Mouse (Mus musculus): ENCODE results near the gene Taf4. TPM values are rescaled to one million over a fixed set of nuclear protein-coding genes. Genes with fewer than 3 reads are reported as not detected.

The Taf4 gene
- polyA plus RNA-seq, 1 experiment = 6.9 TPM

GRCm38 (mm10) chr2:179867669-179868068 is 108.8 kb downstream of the Taf4 start:
- Histone ChIP-seq H3K79me2 (ENCODE audit: control insufficient read depth, insufficient read depth) (no peaks in the 10 kb centered on the region), H3K36me3 (ENCODE audit: control insufficient read depth, insufficient read depth) (no peaks in the 10 kb centered on the region), H3ac (ENCODE audit: control insufficient read depth, insufficient read length, low read depth) (no peak overlapping the region), H3K4me3 (ENCODE audit: insufficient read depth, poor library complexity, severe bottlenecking) (no peak overlapping the region), H3K27me3 (ENCODE audit: control insufficient read depth, insufficient read depth, insufficient read length) (peaks cover 6% of the 10 kb centered on the region), H3K79me3 (ENCODE audit: low read depth) (no peaks in the 10 kb centered on the region)
- no peak for TF ChIP-seq MYOD1 (IDR thresholded peaks at IDR 0.05; ENCODE audit: control insufficient read depth, insufficient read length, low read depth)
- no peak for TF ChIP-seq USF1 (IDR thresholded peaks at IDR 0.05; ENCODE audit: low read depth)
- TF ChIP-seq FOSL1 (IDR thresholded peaks at IDR 0.05; ENCODE audit: insufficient read depth, low read length, poor library complexity, severe bottlenecking) = no peak
- no peak for TF ChIP-seq MAX (IDR thresholded peaks at IDR 0.05)
- no peak for TF ChIP-seq CTCF (IDR thresholded peaks at IDR 0.05; ENCODE audit: control insufficient read depth, insufficient read depth, insufficient read length)
- TF ChIP-seq MYOG (IDR thresholded peaks at IDR 0.05; ENCODE audit: control insufficient read depth, extremely low read depth, insufficient read length) = no peak
- no peak for TF ChIP-seq CEBPB (IDR thresholded peaks at IDR 0.05; ENCODE audit: low read depth)

GRCm38 (mm10) chr2:179865097-179865496 is 111.3 kb downstream of the Taf4 start:
- Histone ChIP-seq H3K79me2 (ENCODE audit: control insufficient read depth, insufficient read depth) (no peaks in the 10 kb centered on the region), H3K36me3 (ENCODE audit: control insufficient read depth, insufficient read depth) (no peaks in the 10 kb centered on the region), H3ac (ENCODE audit: control insufficient read depth, insufficient read length, low read depth) (no peak overlapping the region), H3K4me3 (ENCODE audit: insufficient read depth, poor library complexity, severe bottlenecking) (no peak overlapping the region), H3K27me3 (ENCODE audit: control insufficient read depth, insufficient read depth, insufficient read length) (peaks cover 6% of the 10 kb centered on the region), H3K79me3 (ENCODE audit: low read depth) (no peaks in the 10 kb centered on the region)
- TF ChIP-seq MAX (IDR thresholded peaks at IDR 0.05) = no peak
- no peak for TF ChIP-seq FOSL1 (IDR thresholded peaks at IDR 0.05; ENCODE audit: insufficient read depth, low read length, poor library complexity, severe bottlenecking)
- no peak for TF ChIP-seq MYOG (IDR thresholded peaks at IDR 0.05; ENCODE audit: control insufficient read depth, extremely low read depth, insufficient read length)
- TF ChIP-seq MYOD1 (IDR thresholded peaks at IDR 0.05; ENCODE audit: control insufficient read depth, insufficient read length, low read depth) = no peak
- no peak for TF ChIP-seq CEBPB (IDR thresholded peaks at IDR 0.05; ENCODE audit: low read depth)
- no peak for TF ChIP-seq CTCF (IDR thresholded peaks at IDR 0.05; ENCODE audit: control insufficient read depth, insufficient read depth, insufficient read length)
- TF ChIP-seq USF1 (IDR thresholded peaks at IDR 0.05; ENCODE audit: low read depth) = no peak

- Histone ChIP-seq H3K4me3 (ENCODE audit: insufficient read depth, poor library complexity, severe bottlenecking) (no peak overlapping the region), H3K79me3 (ENCODE audit: low read depth) (no peaks in the 10 kb centered on the region), H3K79me2 (ENCODE audit: control insufficient read depth, insufficient read depth) (no peaks in the 10 kb centered on the region), H3K36me3 (ENCODE audit: control insufficient read depth, insufficient read depth) (no peaks in the 10 kb centered on the region), H3ac (ENCODE audit: control insufficient read depth, insufficient read length, low read depth) (no peak overlapping the region), H3K27me3 (ENCODE audit: control insufficient read depth, insufficient read depth, insufficient read length) (peaks cover under 1% of the 10 kb centered on the region)
- TF ChIP-seq CEBPB (IDR thresholded peaks at IDR 0.05; ENCODE audit: low read depth) = no peak
Measured at GRCm38 (mm10) chr2:179863266-179863665, 113.2 kb downstream of the Taf4 start.

GRCm38 (mm10) chr2:179862676-179863075 is 113.8 kb downstream of the Taf4 start:
- Histone ChIP-seq H3K4me3 (ENCODE audit: insufficient read depth, poor library complexity, severe bottlenecking) (no peak overlapping the region), H3ac (ENCODE audit: control insufficient read depth, insufficient read length, low read depth) (no peak overlapping the region), H3K79me3 (ENCODE audit: low read depth) (no peaks in the 10 kb centered on the region), H3K27me3 (ENCODE audit: control insufficient read depth, insufficient read depth, insufficient read length) (no peaks in the 10 kb centered on the region), H3K36me3 (ENCODE audit: control insufficient read depth, insufficient read depth) (no peaks in the 10 kb centered on the region), H3K79me2 (ENCODE audit: control insufficient read depth, insufficient read depth) (no peaks in the 10 kb centered on the region)
- TF ChIP-seq MYOD1 (IDR thresholded peaks at IDR 0.05; ENCODE audit: control insufficient read depth, insufficient read length, low read depth) (no peak), CTCF (IDR thresholded peaks at IDR 0.05; ENCODE audit: control insufficient read depth, insufficient read depth, insufficient read length) (no peak), MYOG (IDR thresholded peaks at IDR 0.05; ENCODE audit: control insufficient read depth, extremely low read depth, insufficient read length) (no peak), CEBPB (IDR thresholded peaks at IDR 0.05; ENCODE audit: low read depth) (no peak), FOSL1 (IDR thresholded peaks at IDR 0.05; ENCODE audit: insufficient read depth, low read length, poor library complexity, severe bottlenecking) (no peak), USF1 (IDR thresholded peaks at IDR 0.05; ENCODE audit: low read depth) (no peak), MAX (IDR thresholded peaks at IDR 0.05) (no peak)

Other genes starting within 250 kb of the Taf4 start
- gene Lsm14b, start 48.3 kb upstream of the Taf4 start, polyA plus RNA-seq (2012; fragmentation: generic; extraction: Trizol) = 35.2 TPM
- gene Psma7, start 65.8 kb upstream of the Taf4 start, polyA plus RNA-seq (2012; fragmentation: generic; extraction: Trizol) = 559 TPM
- 0.96 TPM for gene Ss18l1, start 65.9 kb upstream of the Taf4 start, polyA plus RNA-seq (2012; fragmentation: generic; extraction: Trizol)
- gene Mtg2, start 93.9 kb upstream of the Taf4 start, polyA plus RNA-seq (2012; fragmentation: generic; extraction: Trizol) = 18.0 TPM
- not detected for gene Hrh3, start 127.8 kb upstream of the Taf4 start, polyA plus RNA-seq (2012; fragmentation: generic; extraction: Trizol)
- gene Osbpl2, start 142.7 kb upstream of the Taf4 start, polyA plus RNA-seq (2012; fragmentation: generic; extraction: Trizol) = 9.2 TPM
- 204 TPM for gene Adrm1, start 194.8 kb upstream of the Taf4 start, polyA plus RNA-seq (2012; fragmentation: generic; extraction: Trizol)
- 47.4 TPM for gene Lama5, start 249.2 kb upstream of the Taf4 start, polyA plus RNA-seq (2012; fragmentation: generic; extraction: Trizol)